Mouse (Mus musculus) adrenal gland, adult 18-20 months (tissue): ENCODE results near the gene Fam19a1. TPM values are rescaled to one million over a fixed set of nuclear protein-coding genes. Genes with fewer than 3 reads are reported as not detected.

Experiments used
- DNase-seq, 2 experiments: peaks; one replicate each; pipeline ENCODE4 v3.0.0; 2021 to 2022; ENCODE audit warnings: low spot score in 2 of 2
- total RNA-seq, 2 experiments: library from RNA; stranded (reverse); gene quantifications; 1 replicate in 1 of 2; 2 replicates in 1 of 2; pipeline ENCODE4 v1.2.3; 2021

The Fam19a1 gene
- total RNA-seq, 2 experiments from 2014 or later: 1.1 to 2.4 TPM

DNA sequence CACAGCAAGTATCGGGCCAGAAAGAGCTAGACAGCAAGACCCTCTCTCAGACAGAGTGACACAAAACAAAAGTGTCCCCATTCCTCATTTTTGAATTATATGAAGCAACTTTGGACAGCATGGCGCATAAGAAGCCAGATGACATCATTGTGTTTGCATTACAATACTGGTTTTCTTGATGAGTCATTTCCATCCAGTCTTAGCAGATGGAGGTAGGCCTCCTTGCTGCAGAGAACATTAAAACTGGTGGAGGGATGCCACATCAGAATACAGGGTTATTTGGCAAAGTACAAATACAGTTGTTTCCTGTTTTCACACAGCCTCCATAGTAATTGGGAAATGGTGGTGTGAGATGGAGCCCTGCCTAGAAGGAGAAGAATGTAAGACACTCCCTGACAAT is 535.8 kb downstream of the Fam19a1 start:
- DNase-seq: no peak

- no peak for DNase-seq
These were observed 536.3 kb downstream of the Fam19a1 start for GRCm38 (mm10) chr6:96649267-96649666.

GRCm38 (mm10) chr6:96666311-96666710 is 553.4 kb downstream of the Fam19a1 start:
- no peak for DNase-seq

DNA sequence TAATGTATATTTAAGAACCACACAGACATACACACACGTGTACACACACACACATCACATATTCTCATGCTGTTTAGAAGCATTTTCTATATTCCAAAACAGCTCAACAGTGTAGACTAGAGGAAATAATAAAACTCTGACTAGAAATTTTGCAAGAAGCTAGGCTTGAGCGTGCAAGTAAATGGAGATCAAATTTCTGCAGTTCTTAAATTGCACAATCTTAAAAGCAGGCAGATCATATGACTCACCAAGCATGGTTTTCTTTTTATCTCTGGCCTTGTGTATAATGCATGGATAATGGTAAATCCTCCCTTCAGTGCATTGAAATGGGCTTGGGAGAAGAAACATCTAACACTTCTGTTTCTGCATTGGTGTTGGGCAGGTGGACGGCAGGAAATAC is 564.9 kb downstream of the Fam19a1 start:
- DNase-seq: no peak

Other genes with a start within 250 kb of the Fam19a1 start
- gene 1700123L14Rik, start 53.1 kb downstream of the Fam19a1 start, total RNA-seq: under 1 TPM in 1 of 2 experiments, not detected in 1; 0.16 TPM